In the genomic region with DNA sequence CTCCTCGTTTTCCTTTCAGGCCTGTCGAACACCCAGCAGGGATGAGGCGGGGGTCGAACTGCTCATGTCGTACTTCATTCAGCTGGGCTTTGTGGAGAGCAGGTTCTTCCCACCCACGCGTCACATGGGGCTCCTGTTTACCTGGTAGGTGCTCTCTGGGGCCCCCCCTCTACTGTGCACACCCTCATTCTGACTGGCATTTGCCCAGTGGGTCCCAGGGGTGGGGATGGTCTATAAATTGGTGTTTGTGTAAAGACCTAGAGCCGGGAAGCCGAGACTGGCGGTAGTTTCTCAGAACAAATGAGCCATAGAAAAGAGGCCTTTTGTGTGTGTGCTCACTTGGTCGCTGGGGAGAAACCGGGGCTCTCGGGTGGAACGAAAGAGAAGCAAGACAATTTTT, we compare ENCODE assay signal across 14 mouse cellular contexts. TPM values are rescaled to one million over a fixed set of nuclear protein-coding genes. Genes with fewer than 3 reads are reported as not detected.
DNase-seq lines count a peak whose midpoint lies in the region; ATAC-seq lines count a peak whose summit lies in the region.
"Had no signal": no experiment of that assay in that cellular context is flagged by ENCODE, and none has a peak within 500 bp of the region (broad histone marks: within the 10 kb centered on the region; RNA-seq: fewer than 3 reads in every experiment).

No protein-coding gene starts in this region.

- no peaks in the 10 kb centered on the region for H3K9me3 ChIP-seq in kidney, embryonic 15.5 days (replicated peaks)
- 0 out of 2 replicates have a peak, but pooled peaks cover 3% of the 10 kb centered on the region for H3K9me3 ChIP-seq in hindbrain, embryonic 16.5 days (ENCODE audit: control insufficient read depth, low read length)
- H3K9me3 ChIP-seq: heart, embryonic 13.5 days; limb, embryonic 15.5 days had no signal

- peak; percentile 55 for ATAC-seq in kidney, embryonic 15.5 days (replicated peaks; ENCODE audit: low FRiP score)
- ATAC-seq in hindbrain, embryonic 16.5 days, result 0 out of 2 replicates have a peak, but pooled peaks have one; percentile 27
- ATAC-seq in granulocyte monocyte progenitor cell, adult 5-6 weeks (replicated peaks; ENCODE audit: poor library complexity, severe bottlenecking), result no peak
- ATAC-seq: inflammation-experienced regulatory T-cells, adult 6 months had no signal

- WGBS in kidney, embryonic 15.5 days, result 34% methylated on average over 14 of the region's 14 CpGs
- WGBS in hindbrain, embryonic 16.5 days, result 15% methylated on average over 14 of the region's 14 CpGs

- H3K36me3 ChIP-seq in kidney, embryonic 15.5 days, result peaks cover 10% of the 10 kb centered on the region; the same call in 1 of the 2 replicates
- H3K36me3 ChIP-seq in hindbrain, embryonic 16.5 days (ENCODE audit: control insufficient read depth, insufficient read depth, low read length), result no peaks in the 10 kb centered on the region
- H3K36me3 ChIP-seq: limb, embryonic 15.5 days had no signal

- peaks cover 39% of the 10 kb centered on the region for H3K4me1 ChIP-seq in kidney, embryonic 15.5 days
- H3K4me1 ChIP-seq in hindbrain, embryonic 16.5 days (ENCODE audit: control insufficient read depth, insufficient read depth, low read depth, low read length), result peaks cover 4% of the 10 kb centered on the region; the same call in 1 of the 2 replicates
- H3K4me1 ChIP-seq: limb, embryonic 15.5 days had no signal

- H3K4me3 ChIP-seq in kidney, embryonic 15.5 days (replicated peaks), result no peak overlapping the region
- H3K4me3 ChIP-seq in hindbrain, embryonic 16.5 days (ENCODE audit: low read length), result no peak overlapping the region
- H3K4me3 ChIP-seq: heart, embryonic 13.5 days; limb, embryonic 15.5 days had no signal

- no peak for DNase-seq in kidney, adult 11 months
- peak; percentile 40 for DNase-seq in embryo, embryonic 11 days
- peak; percentile 19 for DNase-seq in retina, embryonic 14.5 days (ENCODE audit: low spot score)
- no peak for DNase-seq in heart, postnatal 4 days
- no peak for DNase-seq in urinary bladder, postnatal 10 days (ENCODE audit: low spot score)
- DNase-seq: cerebellum, adult 9-11 months; lung, embryonic 14.5 days; thymus, postnatal 25 days had no signal

- peak overlapping the region; percentile 88 for H3K27ac ChIP-seq in kidney, embryonic 15.5 days
- no peak overlapping the region for H3K27ac ChIP-seq in hindbrain, embryonic 16.5 days (ENCODE audit: low read depth, low read length)
- H3K27ac ChIP-seq: heart, embryonic 13.5 days; limb, embryonic 15.5 days had no signal

- H3K27me3 ChIP-seq in kidney, embryonic 15.5 days, result no peaks in the 10 kb centered on the region
- no peaks in the 10 kb centered on the region for H3K27me3 ChIP-seq in hindbrain, embryonic 16.5 days (replicated peaks; ENCODE audit: control insufficient read depth, insufficient read depth, low read length)
- H3K27me3 ChIP-seq: heart, embryonic 13.5 days; limb, embryonic 15.5 days had no signal

- 0 out of 2 replicates have a peak overlapping the region, but pooled peaks have one; percentile 21 for H3K4me2 ChIP-seq in kidney, embryonic 15.5 days
- no peak overlapping the region for H3K4me2 ChIP-seq in hindbrain, embryonic 16.5 days (ENCODE audit: low read length)
- H3K4me2 ChIP-seq: heart, embryonic 13.5 days; limb, embryonic 15.5 days; lung, embryonic 14.5 days had no signal

- H3K9ac ChIP-seq in kidney, embryonic 15.5 days, result no peak overlapping the region
- no peak overlapping the region for H3K9ac ChIP-seq in hindbrain, embryonic 16.5 days (ENCODE audit: low read depth, low read length)
- H3K9ac ChIP-seq: heart, embryonic 13.5 days; limb, embryonic 15.5 days; lung, embryonic 14.5 days had no signal

RNA-seq across cellular contexts. Expression of gene Faap24, which starts 25.5 kb away (rescaled TPM):
- 19.4 and 20.2 TPM in 2 replicates for polyA plus RNA-seq in kidney, embryonic 15.5 days (2015; fragmentation: Nextera tagmentation; extraction: Ambion mirVana)
- 14.9 and 15.1 TPM in 2 replicates for polyA plus RNA-seq in hindbrain, embryonic 16.5 days (2015; fragmentation: Nextera tagmentation; extraction: Ambion mirVana)
- total RNA-seq in granulocyte monocyte progenitor cell, adult 5-6 weeks (2014; fragmentation: Nextera tagmentation), result 15.7 and 16.8 TPM in 2 replicates
- 11.3 and 14.3 TPM in 2 replicates for total RNA-seq in granulocyte monocyte progenitor cell, adult 5-6 weeks (2017)
- total RNA-seq in heart, postnatal 4 days (2021), result 1 to 10 TPM; 4.6 to 4.7 TPM

RNA-seq across cellular contexts. Expression of gene Cep89, which starts 25.7 kb away (rescaled TPM):
- 53.9 and 63.3 TPM in 2 replicates for polyA plus RNA-seq in kidney, embryonic 15.5 days (2015; fragmentation: Nextera tagmentation; extraction: Ambion mirVana)
- polyA plus RNA-seq in hindbrain, embryonic 16.5 days (2015; fragmentation: Nextera tagmentation; extraction: Ambion mirVana), result 30.5 and 32.5 TPM in 2 replicates
- 5.7 and 7.2 TPM in 2 replicates for total RNA-seq in granulocyte monocyte progenitor cell, adult 5-6 weeks (2014; fragmentation: Nextera tagmentation)
- 8.4 and 10.6 TPM in 2 replicates for total RNA-seq in granulocyte monocyte progenitor cell, adult 5-6 weeks (2017)
- 10 to 100 TPM; 26.4 to 26.6 TPM for total RNA-seq in heart, postnatal 4 days (2021)

RNA-seq across cellular contexts. Expression of gene Rhpn2, which starts 37.1 kb away (rescaled TPM):
- polyA plus RNA-seq in kidney, embryonic 15.5 days (2015; fragmentation: Nextera tagmentation; extraction: Ambion mirVana), result 14.3 and 14.4 TPM in 2 replicates
- 3.3 and 3.9 TPM in 2 replicates for polyA plus RNA-seq in hindbrain, embryonic 16.5 days (2015; fragmentation: Nextera tagmentation; extraction: Ambion mirVana)
- total RNA-seq in granulocyte monocyte progenitor cell, adult 5-6 weeks (2014; fragmentation: Nextera tagmentation), result not detected in 2 replicates
- total RNA-seq in granulocyte monocyte progenitor cell, adult 5-6 weeks (2017), result not detected in 2 replicates
- total RNA-seq in heart, postnatal 4 days (2021), result 1 to 10 TPM; 4.1 to 4.4 TPM

RNA-seq across cellular contexts. Expression of gene Gpatch1, which starts 52.9 kb away (rescaled TPM):
- 19.5 and 20.4 TPM in 2 replicates for polyA plus RNA-seq in kidney, embryonic 15.5 days (2015; fragmentation: Nextera tagmentation; extraction: Ambion mirVana)
- 17.5 and 20.8 TPM in 2 replicates for polyA plus RNA-seq in hindbrain, embryonic 16.5 days (2015; fragmentation: Nextera tagmentation; extraction: Ambion mirVana)
- total RNA-seq in granulocyte monocyte progenitor cell, adult 5-6 weeks (2014; fragmentation: Nextera tagmentation), result 20.4 and 29.5 TPM in 2 replicates
- 15.4 and 17.4 TPM in 2 replicates for total RNA-seq in granulocyte monocyte progenitor cell, adult 5-6 weeks (2017)
- total RNA-seq in heart, postnatal 4 days (2021), result 10 to 100 TPM; 11.4 to 12.7 TPM

Comparison
In these comparisons a context has a peak if more than half of its experiments do, and no peak if none do; other contexts are left out.
1. DNase-seq: peak in embryo, embryonic 11 days (single experiment) and retina, embryonic 14.5 days (single experiment); none in kidney, adult 11 months (single experiment), heart, postnatal 4 days (single experiment) and urinary bladder, postnatal 10 days (single experiment).
2. RNA of gene Rhpn2, which starts 37.1 kb away (total RNA-seq): 4.1 to 4.4 TPM in heart, postnatal 4 days; not detected in granulocyte monocyte progenitor cell, adult 5-6 weeks; every median in the first group is over 4 times any median in the second.